ENCODE assay signal across 26 mouse cellular contexts in the genomic region with DNA sequence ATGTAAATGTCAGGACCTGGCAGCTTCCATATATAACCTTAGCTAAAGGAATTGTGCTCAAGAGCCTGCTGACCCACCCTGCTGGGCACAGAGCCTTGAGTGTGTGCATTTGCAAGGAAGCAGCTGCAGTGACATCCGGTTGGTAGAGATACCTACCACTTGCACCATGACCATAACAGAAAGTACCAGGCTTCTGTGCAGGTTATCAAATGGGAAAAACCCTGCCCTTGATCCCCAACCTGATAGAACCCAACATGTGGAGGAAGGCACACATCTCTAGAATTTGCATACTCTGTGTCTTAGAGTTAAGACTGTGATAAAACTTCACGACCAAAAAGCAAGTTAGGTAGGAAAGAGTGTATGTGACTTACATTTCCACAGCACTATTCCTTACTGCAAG.
DNase-seq lines count a peak whose midpoint lies in the region; ATAC-seq and TF ChIP-seq lines count a peak whose summit lies in the region.
"Had no signal": no experiment of that assay in that cellular context is flagged by ENCODE, and none has a peak within 500 bp of the region (broad histone marks: within the 10 kb centered on the region; RNA-seq: fewer than 3 reads in every experiment).

No protein-coding gene starts in this region.

- in situ Hi-C loops in CH12.LX (cut with MboI; ENCODE audit: low pct_ligation_motif_present, low pct_unique_long_range_greater_than_20kb, low sequenced_read_pairs) = no loop called here

- H3K79me2 ChIP-seq in CH12.LX (replicated peaks; ENCODE audit: control insufficient read depth, extremely low read depth, insufficient read depth, poor library complexity, severe bottlenecking) = no peaks in the 10 kb centered on the region

- no peak for TF ChIP-seq RAD21 in CH12.LX (IDR thresholded peaks at IDR 0.05; ENCODE audit: low read depth, low read length)

- H3K4me2 ChIP-seq in CH12.LX (ENCODE audit: insufficient read depth, low read depth, poor library complexity, severe bottlenecking) = no peak overlapping the region
- no peak overlapping the region for H3K4me2 ChIP-seq in midbrain, embryonic 14.5 days (ENCODE audit: low read length)
- H3K4me2 ChIP-seq: forebrain, embryonic 13.5 days; heart, embryonic 12.5 days; heart, embryonic 15.5 days; hindbrain, embryonic 14.5 days; intestine, embryonic 15.5 days had no signal

- peaks cover 27 to 85% of the 10 kb centered on the region in 2 experiments for H3K4me1 ChIP-seq in CH12.LX (ENCODE audit: control insufficient read depth in 1 of 2, insufficient read depth in 2 of 2)
- H3K4me1 ChIP-seq in limb, embryonic 10.5 days = no peaks in the 10 kb centered on the region
- no peaks in the 10 kb centered on the region for H3K4me1 ChIP-seq in midbrain, embryonic 14.5 days (ENCODE audit: control insufficient read depth, insufficient read depth, low read length)
- H3K4me1 ChIP-seq: forebrain, embryonic 13.5 days; heart, embryonic 12.5 days; heart, embryonic 15.5 days; intestine, embryonic 15.5 days had no signal

- TF ChIP-seq CTCF in CH12.LX (conservative IDR thresholded peaks at IDR 0.05 in 1 of 2, IDR thresholded peaks at IDR 0.05 in 1 of 2; ENCODE audit: low read depth in 2 of 2, low read length in 2 of 2) = no peak

- no peak overlapping the region for H3K4me3 ChIP-seq in CH12.LX (replicated peaks in 1 of 3; ENCODE audit: low read depth in 2 of 3, low read length in 2 of 3, poor library complexity in 1 of 3)
- H3K4me3 ChIP-seq in limb, embryonic 10.5 days = no peak overlapping the region
- H3K4me3 ChIP-seq in midbrain, embryonic 14.5 days (replicated peaks; ENCODE audit: low read depth, low read length) = no peak overlapping the region
- H3K4me3 ChIP-seq: forebrain, embryonic 10.5 days; forebrain, embryonic 13.5 days; heart, embryonic 12.5 days; heart, embryonic 15.5 days; intestine, embryonic 15.5 days had no signal

- no peak for TF ChIP-seq EP300 in CH12.LX (IDR thresholded peaks at IDR 0.05; ENCODE audit: low read length)

- no peaks in the 10 kb centered on the region for H3K36me3 ChIP-seq in CH12.LX (replicated peaks in 1 of 2; ENCODE audit: control insufficient read depth in 1 of 2, insufficient read depth in 1 of 2, low read length in 1 of 2)
- H3K36me3 ChIP-seq in limb, embryonic 10.5 days = no peaks in the 10 kb centered on the region
- no peaks in the 10 kb centered on the region for H3K36me3 ChIP-seq in midbrain, embryonic 14.5 days (ENCODE audit: control insufficient read depth, insufficient read depth, low read length)
- H3K36me3 ChIP-seq: forebrain, embryonic 10.5 days; heart, embryonic 12.5 days; heart, embryonic 15.5 days; intestine, embryonic 15.5 days had no signal

- H3K27ac ChIP-seq in CH12.LX (ENCODE audit: insufficient read depth, low read depth) = no peak overlapping the region
- no peak overlapping the region for H3K27ac ChIP-seq in limb, embryonic 10.5 days
- no peak overlapping the region for H3K27ac ChIP-seq in midbrain, embryonic 14.5 days (replicated peaks; ENCODE audit: low read depth, low read length)
- H3K27ac ChIP-seq: forebrain, embryonic 10.5 days; forebrain, embryonic 13.5 days; heart, embryonic 15.5 days; hindbrain, embryonic 14.5 days; hindbrain, postnatal 0 days; intestine, embryonic 15.5 days had no signal

- H3K9me3 ChIP-seq in CH12.LX (replicated peaks; ENCODE audit: low read length) = no peaks in the 10 kb centered on the region
- no peaks in the 10 kb centered on the region for H3K9me3 ChIP-seq in limb, embryonic 10.5 days (replicated peaks)
- H3K9me3 ChIP-seq in midbrain, embryonic 14.5 days (ENCODE audit: control insufficient read depth, low read length) = no peaks in the 10 kb centered on the region
- H3K9me3 ChIP-seq: forebrain, embryonic 10.5 days; forebrain, embryonic 13.5 days; heart, embryonic 15.5 days; intestine, embryonic 15.5 days had no signal

- H3K9ac ChIP-seq in CH12.LX (ENCODE audit: insufficient read depth, low read depth) = no peak overlapping the region
- H3K9ac ChIP-seq in midbrain, embryonic 14.5 days (replicated peaks; ENCODE audit: low read length) = no peak overlapping the region
- H3K9ac ChIP-seq: forebrain, embryonic 13.5 days; heart, embryonic 12.5 days; heart, embryonic 15.5 days; hindbrain, embryonic 14.5 days; intestine, embryonic 15.5 days had no signal

- no peak for ATAC-seq in midbrain, embryonic 14.5 days (ENCODE audit: low FRiP score, low TSS enrichment)
- ATAC-seq: forebrain, embryonic 13.5 days; forebrain, embryonic 16.5 days; hindbrain, postnatal 0 days; intestine, embryonic 15.5 days; Patski had no signal

- no peak for TF ChIP-seq POLR2A in CH12.LX (IDR thresholded peaks at IDR 0.05; ENCODE audit: low read depth, low read length)

- H3K27me3 ChIP-seq in CH12.LX (replicated peaks) = no peaks in the 10 kb centered on the region
- H3K27me3 ChIP-seq in limb, embryonic 10.5 days (ENCODE audit: low read depth, poor library complexity, severe bottlenecking) = no peaks in the 10 kb centered on the region
- no peaks in the 10 kb centered on the region for H3K27me3 ChIP-seq in midbrain, embryonic 14.5 days (ENCODE audit: control insufficient read depth, insufficient read depth, low read length)
- H3K27me3 ChIP-seq: forebrain, embryonic 13.5 days; heart, embryonic 12.5 days; heart, embryonic 15.5 days; intestine, embryonic 15.5 days; Patski had no signal

- dilution Hi-C loops in CH12.LX (cut with MboI; ENCODE audit: extremely low pct_ligation_motif_present, extremely low pct_unique_long_range_greater_than_20kb, low sequenced_read_pairs) = no loop called here

- DNase-seq in CD4-positive, CD25-positive, alpha-beta regulatory T cell, adult 2 months (ENCODE audit: low read depth, low spot score) = peak; percentile 53
- peak; percentile 35 for DNase-seq in CH12.LX (ENCODE audit: extremely low read depth)
- peak; percentile 45 for DNase-seq in induced T-regulatory cell, adult 2 months (ENCODE audit: low read depth)
- peak; percentile 25 for DNase-seq in naive thymus-derived CD4-positive, alpha-beta T cell, adult 2 months (ENCODE audit: low read depth)
- DNase-seq in limb, embryonic 10.5 days (ENCODE audit: low spot score) = no peak
- no peak for DNase-seq in spleen, adult 12 weeks (ENCODE audit: low spot score)
- no peak for DNase-seq in midbrain, embryonic 14.5 days
- DNase-seq: adrenal gland, adult 2 months; adrenal gland, postnatal 14 days; cerebellum, adult 18-20 months; cerebellum, adult 9-10 months; cerebellum, postnatal 14 days; gastrocnemius, postnatal 10 days; gastrocnemius, postnatal 36 days; heart, postnatal 14 days; heart, postnatal 4 days; kidney, adult 11 months had no signal

- 85% methylated on average over 2 of the region's 2 CpGs for WGBS in limb, embryonic 10.5 days
- 88% methylated on average over 2 of the region's 2 CpGs for WGBS in midbrain, embryonic 14.5 days

TF ChIP-seq in CH12.LX, 34 proteins besides CTCF, POLR2A, EP300 and RAD21:
- TF ChIP-seq TCF12 (IDR thresholded peaks at IDR 0.05; ENCODE audit: low read depth, low read length) (no peak), CHD2 (IDR thresholded peaks at IDR 0.05; ENCODE audit: low read length) (no peak), RCOR1 (conservative IDR thresholded peaks at IDR 0.05; ENCODE audit: low read depth, low read length) (no peak), ZC3H11A (IDR thresholded peaks at IDR 0.05; ENCODE audit: low read depth, low read length) (no peak), E2F4 (IDR thresholded peaks at IDR 0.05; ENCODE audit: insufficient replicate concordance, low read depth, low read length) (no peak), CHD1 (IDR thresholded peaks at IDR 0.05; ENCODE audit: low read depth, low read length) (no peak), MXI1 (IDR thresholded peaks at IDR 0.05; ENCODE audit: low read depth, low read length) (no peak), SIN3A (IDR thresholded peaks at IDR 0.05; ENCODE audit: low read length) (no peak), USF2 (conservative IDR thresholded peaks at IDR 0.05; ENCODE audit: low read depth, low read length) (no peak), POLR2AphosphoS2 (IDR thresholded peaks at IDR 0.05; ENCODE audit: low read depth, low read length) (no peak), ETS1 (conservative IDR thresholded peaks at IDR 0.05; ENCODE audit: low read depth, low read length) (no peak), MAX (IDR thresholded peaks at IDR 0.05; ENCODE audit: low read length) (no peak), SMC3 (IDR thresholded peaks at IDR 0.05; ENCODE audit: low read depth, low read length) (no peak), ELF1 (IDR thresholded peaks at IDR 0.05; ENCODE audit: low read depth, low read length) (no peak), JUND (conservative IDR thresholded peaks at IDR 0.05; ENCODE audit: low read depth, low read length) (no peak), TBP (conservative IDR thresholded peaks at IDR 0.05; ENCODE audit: low read depth, low read length) (no peak), UBTF (IDR thresholded peaks at IDR 0.05; ENCODE audit: low read depth, low read length) (no peak)

Comparison
In these comparisons a context has a peak if more than half of its experiments do, and no peak if none do; other contexts are left out.
1. DNase-seq: peak in CD4-positive, CD25-positive, alpha-beta regulatory T cell, adult 2 months (single experiment), CH12.LX (single experiment), induced T-regulatory cell, adult 2 months (single experiment) and naive thymus-derived CD4-positive, alpha-beta T cell, adult 2 months (single experiment); none in limb, embryonic 10.5 days (single experiment), spleen, adult 12 weeks (single experiment) and midbrain, embryonic 14.5 days (single experiment).